Mouse (Mus musculus) spleen, postnatal 36 days (tissue): Measurements from ENCODE around the gene Gzmm.

ENCODE experiments used
- DNase-seq, 2 experiments: peaks; one replicate each; pipeline ENCODE4 v3.0.0; 2022; ENCODE audit warnings: low spot score in 2 of 2, mixed read lengths in 1 of 2

Gzmm gene

DNA sequence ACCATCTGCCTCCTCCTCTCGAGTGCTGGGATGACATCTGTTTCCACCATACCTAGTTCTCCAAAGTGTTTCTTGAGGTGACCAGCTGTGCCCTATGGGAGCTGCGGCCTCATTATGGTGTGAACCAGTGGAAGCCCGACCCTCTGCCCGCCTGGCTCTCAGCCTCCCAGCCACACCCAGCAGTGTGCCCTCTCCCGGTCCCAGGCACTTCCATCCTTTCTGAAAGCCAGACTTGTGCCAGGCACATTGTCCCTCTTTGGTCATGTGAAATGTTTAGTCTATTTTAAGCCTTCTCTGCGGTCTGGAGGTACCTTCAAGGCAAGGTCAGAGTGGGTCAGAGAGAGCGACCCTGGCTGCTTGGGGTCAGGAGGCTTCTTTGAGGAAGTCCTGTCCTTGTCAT is 34.9 kb downstream of the Gzmm start:
- DNase-seq, result no peak

DNA sequence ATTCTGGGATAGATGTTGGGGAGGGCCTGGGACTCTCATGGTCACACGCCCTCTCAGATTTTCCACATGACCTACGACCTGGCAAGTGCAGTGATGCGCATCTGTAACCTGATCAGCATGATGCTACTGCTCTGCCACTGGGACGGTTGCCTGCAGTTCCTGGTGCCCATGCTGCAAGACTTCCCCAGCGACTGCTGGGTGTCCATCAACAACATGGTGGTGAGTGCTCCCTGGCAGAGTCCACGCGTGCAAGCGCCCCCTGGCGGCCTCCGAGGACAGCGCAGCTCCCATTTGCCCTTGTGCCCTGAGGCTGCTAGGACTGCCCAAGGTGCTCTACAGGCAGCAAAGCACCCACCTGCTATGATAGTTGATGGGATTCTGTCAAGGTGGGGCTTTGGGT is 37.3 kb downstream of the Gzmm start:
- DNase-seq, result no peak

DNA sequence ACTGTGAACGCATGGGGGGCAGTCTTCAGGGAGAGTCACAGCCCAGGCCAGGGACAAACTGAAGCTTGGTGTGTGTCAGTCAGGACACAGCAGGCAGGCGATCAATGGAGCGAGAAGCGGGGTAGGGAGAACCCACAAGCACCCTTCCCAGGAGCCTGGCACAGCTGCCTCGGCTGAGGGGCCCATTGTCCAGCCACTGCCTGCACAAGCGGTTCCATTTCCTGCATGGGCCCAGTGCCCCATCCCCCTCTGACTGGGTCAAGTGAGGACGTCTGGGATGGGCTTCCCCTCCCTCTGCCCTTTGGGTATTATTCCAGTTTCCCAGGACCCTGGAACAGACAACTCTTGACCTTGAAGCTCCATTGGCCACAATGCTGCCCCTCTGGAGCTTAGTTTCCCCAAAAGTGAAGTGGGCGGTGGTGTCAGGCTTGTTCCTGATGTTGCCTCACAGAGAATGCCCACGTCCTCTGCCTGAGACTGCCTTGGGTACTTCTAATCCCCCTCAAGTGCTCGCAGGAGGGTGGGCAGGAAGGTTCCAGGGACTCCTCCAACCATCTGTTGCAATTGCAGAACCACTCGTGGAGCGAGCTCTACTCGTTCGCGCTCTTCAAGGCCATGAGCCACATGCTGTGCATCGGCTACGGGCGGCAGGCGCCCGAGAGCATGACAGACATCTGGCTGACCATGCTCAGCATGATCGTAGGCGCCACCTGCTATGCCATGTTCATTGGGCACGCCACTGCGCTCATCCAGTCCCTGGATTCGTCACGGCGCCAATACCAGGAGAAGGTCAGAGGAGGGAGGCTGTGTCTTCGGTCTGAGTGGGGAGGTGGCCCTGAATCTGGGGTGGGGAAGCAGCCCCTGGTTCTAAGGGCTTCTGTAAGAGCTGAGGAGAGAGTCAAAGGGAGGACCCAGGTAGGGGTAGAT is 39.8 kb downstream of the Gzmm start:
- no peak for DNase-seq

DNA sequence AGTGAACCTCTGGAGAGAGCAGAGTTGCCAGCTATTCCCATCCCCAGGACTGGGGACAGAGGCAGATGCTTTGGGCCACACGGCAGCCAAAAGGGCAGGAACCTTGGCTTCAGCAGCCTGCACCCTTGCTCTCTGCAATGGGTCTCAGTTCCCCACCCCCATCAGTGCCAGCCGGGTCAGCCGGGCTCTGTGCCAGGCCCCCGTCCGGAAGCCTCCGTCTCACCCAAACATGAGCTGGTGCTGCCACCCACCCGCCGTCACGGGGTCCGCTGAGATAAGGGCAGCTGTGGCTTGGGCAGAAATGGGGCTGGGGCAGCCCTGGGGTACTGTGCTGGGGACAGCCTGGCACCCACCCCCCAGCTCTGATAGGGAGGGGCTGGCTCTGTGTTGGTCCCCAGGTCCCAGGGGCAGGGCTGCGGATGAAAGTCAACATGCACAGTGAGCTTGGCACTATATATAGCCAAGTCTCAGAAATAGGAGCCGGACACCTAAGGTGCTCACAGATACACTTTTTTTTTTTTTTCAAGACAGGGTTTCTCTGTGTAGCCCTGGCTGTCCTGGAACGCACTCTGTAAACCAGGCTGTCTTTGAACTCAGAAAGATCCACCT is 40.6 kb downstream of the Gzmm start:
- no peak for DNase-seq

DNA sequence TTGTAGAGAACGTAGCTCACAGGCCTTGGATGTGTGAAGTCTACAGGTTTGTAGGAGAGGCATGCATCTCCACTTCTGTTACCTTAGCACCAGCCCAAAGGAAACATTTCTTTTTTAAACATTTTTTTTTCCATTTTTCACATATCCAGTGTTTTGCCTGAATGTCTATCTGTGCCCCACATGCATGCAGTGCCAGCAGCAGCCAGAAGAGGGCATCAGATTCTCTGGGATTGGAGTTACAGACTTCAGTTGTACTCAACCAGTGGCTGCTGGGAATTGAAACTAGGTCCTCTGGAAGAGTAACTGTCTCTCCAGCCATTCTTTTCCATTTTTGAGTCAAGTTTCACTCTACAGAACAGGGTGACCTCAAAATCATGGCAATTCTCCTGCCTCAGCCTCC is 43.7 kb downstream of the Gzmm start:
- no peak for DNase-seq

DNA sequence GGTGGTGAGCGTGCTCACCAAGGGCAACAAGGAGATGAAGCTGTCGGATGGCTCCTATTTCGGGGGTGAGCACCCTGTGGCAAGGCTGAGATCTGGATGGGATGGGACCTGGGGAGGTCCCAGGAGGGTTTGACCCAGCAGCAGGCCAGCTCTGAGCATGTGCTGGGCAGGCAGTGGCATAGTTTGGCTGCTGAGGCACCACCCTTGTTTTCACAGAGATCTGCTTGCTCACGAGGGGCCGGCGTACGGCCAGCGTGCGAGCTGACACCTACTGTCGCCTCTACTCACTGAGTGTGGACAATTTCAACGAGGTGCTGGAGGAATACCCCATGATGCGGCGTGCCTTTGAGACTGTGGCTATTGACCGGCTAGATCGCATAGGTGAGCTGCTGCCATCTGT is 45.0 kb downstream of the Gzmm start:
- no peak for DNase-seq

DNA sequence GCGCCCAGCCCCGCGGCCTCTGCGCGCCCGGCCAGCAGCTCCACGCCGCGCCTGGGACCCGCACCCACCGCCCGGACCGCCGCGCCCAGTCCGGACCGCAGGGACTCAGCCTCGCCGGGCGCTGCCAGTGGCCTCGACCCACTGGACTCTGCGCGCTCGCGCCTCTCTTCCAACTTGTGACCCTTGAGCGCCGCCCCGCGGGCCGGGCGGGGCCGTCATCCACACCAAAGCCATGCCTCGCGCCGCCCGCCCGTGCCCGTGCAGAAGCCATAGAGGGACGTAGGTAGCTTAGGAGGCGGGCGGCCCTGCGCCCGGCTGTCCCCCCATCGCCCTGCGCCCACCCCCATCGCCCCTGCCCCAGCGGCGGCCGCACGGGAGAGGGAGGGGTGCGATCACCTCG is 46.5 kb downstream of the Gzmm start:
- DNase-seq, result no peak

DNA sequence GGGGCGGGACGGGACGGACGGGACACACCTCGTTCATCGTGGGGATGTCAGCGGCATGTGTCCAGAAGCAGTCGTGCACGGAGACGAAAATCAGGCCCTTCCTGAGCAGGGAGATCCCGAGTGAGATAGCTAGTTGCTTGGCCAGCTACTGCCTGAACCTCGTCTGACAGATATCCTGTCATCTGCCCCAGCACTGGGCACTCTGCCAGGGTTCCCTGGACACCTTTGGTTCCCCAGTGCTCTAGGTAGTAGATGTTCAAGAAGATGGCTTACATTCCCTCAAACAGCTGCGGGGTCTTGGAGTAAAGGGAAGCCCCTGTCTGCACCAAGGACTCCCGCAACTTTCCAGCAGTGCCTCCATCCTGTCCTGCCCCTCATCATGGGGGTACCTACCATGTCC is 47.9 kb downstream of the Gzmm start:
- no peak for DNase-seq

DNA sequence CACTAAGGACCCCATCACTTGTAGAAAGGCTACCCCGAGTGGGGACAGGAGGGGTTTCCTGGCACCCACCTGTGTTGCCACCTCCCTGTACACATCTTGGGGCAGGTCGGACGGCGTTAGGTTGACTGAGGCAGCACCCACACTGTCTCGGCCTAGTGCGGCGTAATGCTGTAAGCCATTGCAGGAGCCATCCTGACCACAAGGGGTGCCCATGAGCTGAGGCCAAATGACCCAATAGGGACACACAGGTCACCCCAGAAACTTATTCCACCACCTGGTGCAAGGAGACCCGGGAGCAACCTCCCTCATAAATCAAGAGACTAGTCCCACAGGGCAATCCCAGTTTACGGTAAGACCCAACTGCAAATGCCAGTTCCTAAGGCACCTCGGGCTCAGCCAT is 49.4 kb downstream of the Gzmm start:
- no peak for DNase-seq

DNA sequence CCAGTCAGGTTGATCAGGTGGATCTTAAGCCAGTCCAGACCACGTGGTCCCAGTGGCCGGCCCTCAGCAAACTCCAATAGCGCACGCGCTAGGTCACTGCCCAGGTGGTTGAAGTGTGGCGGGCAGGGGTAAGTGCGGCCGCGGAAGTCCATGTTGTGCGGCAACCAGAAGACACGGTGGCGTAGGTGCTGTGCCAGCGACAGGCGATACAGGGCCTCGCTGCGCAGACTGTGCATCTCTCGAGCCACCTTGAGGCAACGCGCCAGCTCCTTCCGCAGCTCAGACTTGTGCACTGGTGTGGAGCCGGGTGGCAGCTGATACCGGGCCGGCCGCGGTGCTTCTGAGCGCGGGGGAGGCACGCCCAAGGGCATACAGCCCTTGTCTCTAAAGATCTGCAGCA is 50.4 kb downstream of the Gzmm start:
- no peak for DNase-seq

DNA sequence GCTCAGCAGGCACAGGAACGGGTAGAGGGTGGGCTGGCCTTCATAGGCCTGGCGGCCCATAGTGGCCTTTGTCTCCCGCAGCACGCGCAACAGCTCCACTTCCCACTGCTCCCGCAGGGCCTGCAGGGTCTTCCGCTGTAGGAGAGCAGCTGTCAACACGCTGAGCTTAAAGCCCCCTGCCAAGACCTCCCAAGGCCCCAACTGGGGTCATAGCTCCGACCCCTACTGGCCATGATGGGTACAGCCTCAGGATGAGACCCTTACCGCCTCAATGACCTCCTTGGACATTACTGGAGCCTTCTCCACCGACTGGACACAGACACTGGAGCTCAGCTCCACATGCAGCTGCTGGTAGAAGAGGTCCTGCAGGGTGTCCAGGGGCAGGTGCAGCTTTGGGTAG is 52.0 kb downstream of the Gzmm start:
- DNase-seq, result no peak

DNA sequence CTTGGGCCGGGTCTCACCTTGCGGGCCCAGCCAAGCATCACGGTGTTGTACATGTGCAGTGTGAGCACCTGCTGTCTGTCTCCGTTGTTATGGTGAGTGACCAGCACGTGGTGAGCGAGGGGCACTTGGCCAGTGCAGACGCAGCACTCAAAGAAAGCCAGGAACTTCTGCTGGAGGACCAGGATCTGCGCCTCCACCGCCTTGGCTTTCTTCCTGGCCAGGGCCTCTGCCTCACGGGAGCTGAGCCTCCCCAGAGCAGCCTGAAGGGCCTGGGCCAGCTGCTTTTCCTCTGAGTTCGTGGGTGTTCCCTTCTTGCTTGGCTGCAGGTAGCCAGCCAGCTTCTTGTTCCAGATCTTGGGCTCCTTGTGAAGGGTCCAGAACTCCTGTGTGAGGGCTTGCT is 54.3 kb downstream of the Gzmm start:
- DNase-seq, result no peak

DNA sequence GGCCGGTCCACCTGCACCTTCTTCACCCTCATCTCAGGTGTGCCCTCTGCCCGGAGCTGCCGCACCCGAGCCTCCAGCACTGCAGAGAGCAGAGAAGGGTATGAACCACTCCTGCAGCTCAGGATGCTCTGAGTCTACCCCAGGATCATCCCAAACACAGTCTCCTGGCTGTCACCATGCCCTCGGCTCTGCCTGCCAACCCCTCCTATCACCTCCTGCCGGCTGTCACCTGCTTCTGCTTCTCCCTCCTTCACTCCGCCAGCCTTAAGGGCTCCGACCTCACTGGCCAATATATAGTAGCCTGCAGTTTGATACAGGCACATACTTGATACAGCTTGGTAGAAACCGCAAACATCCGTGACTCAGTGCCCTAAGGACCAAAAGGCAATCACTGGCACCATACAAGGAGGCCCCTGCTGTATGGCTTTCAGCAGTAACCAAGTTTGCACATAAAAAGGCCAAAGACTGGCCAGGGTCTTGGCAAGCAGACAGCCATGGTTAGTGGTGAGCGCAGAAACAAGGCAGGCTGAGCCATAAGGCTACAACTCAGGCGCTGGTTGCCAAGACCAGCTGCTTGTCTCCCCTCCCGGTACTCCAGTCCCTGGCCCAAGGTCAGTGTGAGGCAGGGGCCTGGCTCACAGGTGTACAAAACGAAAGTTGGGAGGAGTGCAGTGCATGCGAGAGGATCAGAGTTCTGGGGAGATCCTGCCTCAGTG is 55.0 kb downstream of the Gzmm start:
- no peak for DNase-seq
